Mouse (Mus musculus) liver, adult (tissue): ENCODE measurements at regions not wholly inside any gene's neighbourhood (a gene's known extent, or its start where the extent isn't known, plus 50 kb on each side); places are given as distances from the start of the nearest gene placed in this dataset.

ENCODE experiments used
- GATA4 ChIP-seq: IDR thresholded peaks from 2 replicates; pipeline ENCODE4 v1.6.1; 2014; ENCODE audit warnings: mild to moderate bottlenecking, low read length; ENCODE audit not compliant: insufficient replicate concordance

- no peak for TF ChIP-seq GATA4
These were observed 207.1 kb upstream of the Pde3a start for GRCm38 (mm10) chr6:141041781-141042625.

GRCm38 (mm10) chr6:141048271-141048670 lies 200.8 kb upstream of the Pde3a start:
- TF ChIP-seq GATA4: no peak

- no peak for TF ChIP-seq GATA4
These were observed 198.9 kb upstream of the Pde3a start for GRCm38 (mm10) chr6:141050038-141050684.

- no peak for TF ChIP-seq GATA4
These were observed 195.0 kb upstream of the Pde3a start for GRCm38 (mm10) chr6:141054026-141054425.

GRCm38 (mm10) chr6:141059250-141059916 lies 189.7 kb upstream of the Pde3a start:
- TF ChIP-seq GATA4: no peak

- TF ChIP-seq GATA4: no peak
These were observed 183.3 kb upstream of the Pde3a start for GRCm38 (mm10) chr6:141065724-141066123.

GRCm38 (mm10) chr6:141068861-141069467 lies 180.1 kb upstream of the Pde3a start:
- TF ChIP-seq GATA4: no peak

GRCm38 (mm10) chr6:141069896-141070295 lies 179.2 kb upstream of the Pde3a start:
- no peak for TF ChIP-seq GATA4

- no peak for TF ChIP-seq GATA4
These were observed 177.6 kb upstream of the Pde3a start for GRCm38 (mm10) chr6:141071507-141071906.

- TF ChIP-seq GATA4: no peak
These were observed 157.8 kb upstream of the Pde3a start for GRCm38 (mm10) chr6:141091076-141091780.

- TF ChIP-seq GATA4: no peak
These were observed 157.3 kb upstream of the Pde3a start for GRCm38 (mm10) chr6:141091781-141092140.

GRCm38 (mm10) chr6:141097338-141098122 lies 151.5 kb upstream of the Pde3a start:
- TF ChIP-seq GATA4: no peak

GRCm38 (mm10) chr6:141118287-141118686 lies 130.8 kb upstream of the Pde3a start:
- no peak for TF ChIP-seq GATA4
